Mouse (Mus musculus) CH12.LX (cell line): Measurements from ENCODE around the gene Fxyd3. TPM values are rescaled to one million over a fixed set of nuclear protein-coding genes. Genes with fewer than 3 reads are reported as not detected.

ENCODE experiments used
- DNase-seq: peaks from one replicate; pipeline ENCODE4 v3.0.0-alpha.2; 2013; ENCODE audit errors: extremely low read depth
- H3K27ac ChIP-seq: 2 replicates; pipeline ENCODE4 v1.5.1; 2012; ENCODE audit warnings: low read depth, mild to moderate bottlenecking, control low read depth, moderate library complexity; ENCODE audit not compliant: insufficient read depth
- H3K27me3 ChIP-seq: replicated peaks from 2 replicates; pipeline ENCODE3; 2012; ENCODE audit warnings: inconsistent platforms
- H3K36me3 ChIP-seq, 2 experiments: replicated peaks in 1 of 2; 2 replicates each; pipeline versions ENCODE3 to v1.6.1; 2012; ENCODE audit warnings: inconsistent platforms in 1 of 2, low read length in 1 of 2, mild to moderate bottlenecking in 1 of 2, mixed read lengths in 1 of 2, moderate library complexity in 1 of 2; ENCODE audit not compliant: control insufficient read depth in 1 of 2, insufficient read depth in 1 of 2
- H3K4me1 ChIP-seq, 2 experiments: 2 replicates each; pipeline ENCODE4 v1.6.1; 2012; ENCODE audit warnings: inconsistent platforms in 1 of 2, moderate library complexity in 1 of 2; ENCODE audit not compliant: insufficient read depth in 2 of 2, control insufficient read depth in 1 of 2
- H3K4me2 ChIP-seq: 2 replicates; pipeline ENCODE4 v1.6.1; 2012; ENCODE audit warnings: low read depth, mild to moderate bottlenecking, control low read depth; ENCODE audit not compliant: poor library complexity, insufficient read depth, severe bottlenecking
- H3K4me3 ChIP-seq, 3 experiments: fragments of 150-350 bp in 1 of 3; sonication (generic) in 1 of 3; replicated peaks in 1 of 3; 2 replicates each; pipeline versions ENCODE3 to v1.5.1; 2011 to 2012; ENCODE audit warnings: low read depth in 2 of 3, low read length in 2 of 3, mild to moderate bottlenecking in 2 of 3, moderate library complexity in 2 of 3, control low read depth in 1 of 3, improper control_type of control experiment in 1 of 3, inconsistent platforms in 1 of 3, mixed read lengths in 1 of 3; ENCODE audit not compliant: poor library complexity in 1 of 3
- H3K79me2 ChIP-seq: replicated peaks from 2 replicates; pipeline ENCODE4 v1.6.1; 2012; ENCODE audit warnings: mild to moderate bottlenecking, moderate library complexity; ENCODE audit not compliant: control insufficient read depth, poor library complexity, insufficient read depth, severe bottlenecking; ENCODE audit errors: extremely low read depth
- H3K9ac ChIP-seq: 2 replicates; pipeline ENCODE4 v1.6.1; 2012; ENCODE audit warnings: low read depth, mild to moderate bottlenecking, control low read depth, moderate library complexity; ENCODE audit not compliant: insufficient read depth
- H3K9me3 ChIP-seq: replicated peaks from 2 replicates; pipeline ENCODE3; 2012; ENCODE audit warnings: low read length, inconsistent platforms, mixed read lengths
- CHD1 ChIP-seq: IDR thresholded peaks from 2 replicates; pipeline ENCODE4 v1.6.1; 2012; ENCODE audit warnings: low read depth, low read length, improper control_type of control experiment, inconsistent platforms
- CTCF ChIP-seq, 2 experiments: IDR thresholded peaks in 1 of 2; conservative IDR thresholded peaks in 1 of 2; 2 replicates each; pipeline ENCODE4 v1.5.1; 2011 to 2012; ENCODE audit warnings: low read depth in 2 of 2, low read length in 2 of 2, improper control_type of control experiment in 1 of 2, inconsistent platforms in 1 of 2, mild to moderate bottlenecking in 1 of 2, moderate library complexity in 1 of 2
- ELF1 ChIP-seq: IDR thresholded peaks from 2 replicates; pipeline ENCODE4 v1.6.1; 2014; ENCODE audit warnings: low read depth, mild to moderate bottlenecking, inconsistent platforms, low read length, improper control_type of control experiment
- ETS1 ChIP-seq: conservative IDR thresholded peaks from 2 replicates; pipeline ENCODE4 v1.6.1; 2012; ENCODE audit warnings: low read depth, mild to moderate bottlenecking, inconsistent platforms, low read length, improper control_type of control experiment, moderate library complexity
- IRF4 ChIP-seq: IDR thresholded peaks from 2 replicates; pipeline ENCODE4 v1.6.1; 2014; ENCODE audit warnings: low read depth, mild to moderate bottlenecking, inconsistent platforms, low read length, improper control_type of control experiment
- MEF2A ChIP-seq: IDR thresholded peaks from 2 replicates; pipeline ENCODE4 v1.6.1; 2014; ENCODE audit warnings: low read depth, mild to moderate bottlenecking, inconsistent platforms, low read length, improper control_type of control experiment, borderline replicate concordance
- MYC ChIP-seq: IDR thresholded peaks from 2 replicates; pipeline ENCODE4 v1.6.1; 2011; ENCODE audit warnings: low read depth, mild to moderate bottlenecking, improper control_type of control experiment, low read length
- PAX5 ChIP-seq: IDR thresholded peaks from 2 replicates; pipeline ENCODE4 v1.6.1; 2012; ENCODE audit warnings: low read length, inconsistent platforms, mixed read lengths
- POLR2A ChIP-seq: IDR thresholded peaks from 2 replicates; pipeline ENCODE4 v1.6.1; 2011; ENCODE audit warnings: low read depth, mild to moderate bottlenecking, improper control_type of control experiment, low read length
- RCOR1 ChIP-seq: conservative IDR thresholded peaks from 2 replicates; pipeline ENCODE4 v1.6.1; 2012; ENCODE audit warnings: low read depth, mild to moderate bottlenecking, inconsistent platforms, low read length, improper control_type of control experiment
- TBP ChIP-seq: conservative IDR thresholded peaks from 2 replicates; pipeline ENCODE4 v1.6.1; 2011; ENCODE audit warnings: low read depth, low read length, improper control_type of control experiment
- USF1 ChIP-seq: IDR thresholded peaks from 2 replicates; pipeline ENCODE4 v1.6.1; 2014; ENCODE audit warnings: low read depth, mild to moderate bottlenecking, inconsistent platforms, low read length, improper control_type of control experiment
- ZMIZ1 ChIP-seq: IDR thresholded peaks from 2 replicates; pipeline ENCODE4 v1.6.1; 2012; ENCODE audit warnings: low read depth, mild to moderate bottlenecking, inconsistent platforms, low read length, improper control_type of control experiment
- ZNF384 ChIP-seq: IDR thresholded peaks from 2 replicates; pipeline ENCODE4 v1.6.1; 2012; ENCODE audit warnings: low read depth, low read length, improper control_type of control experiment, inconsistent platforms
- dilution Hi-C: fragments of 300-500 bp; cut with MboI; formaldehyde crosslinking; loops from 2 replicates; pipeline ENCODE4 v1.14.3; 2020; ENCODE audit warnings: low sequenced_read_pairs; ENCODE audit not compliant: extremely low pct_unique_long_range_greater_than_20kb, extremely low pct_ligation_motif_present
- in situ Hi-C: fragments of 300-500 bp; cut with MboI; formaldehyde crosslinking; loops from 3 replicates; pipeline ENCODE4 v1.14.3; 2019; ENCODE audit warnings: low sequenced_read_pairs, low pct_ligation_motif_present, low pct_unique_long_range_greater_than_20kb, mixed read lengths
- polyA plus RNA-seq: library from polyadenylated mRNA; unstranded; fragments of >175 nt; gene quantifications from 2 replicates; pipeline ENCODE4 v1.2.1, GENCODE M21; 2012; ENCODE audit warnings: low read depth; ENCODE audit not compliant: insufficient read length
- total RNA-seq, 2 experiments: library from RNA; depleted of rRNA; stranded (reverse); fragments of 300-350 nt in 1 of 2; fragments of >200 nt in 1 of 2; gene quantifications; 2 replicates each; pipeline ENCODE4 v1.2.3; 2012 to 2014

The Fxyd3 gene
- total and polyA plus RNA-seq, 3 experiments = not detected

- H3K36me3 ChIP-seq = peaks cover 0 to 63% of the 10 kb centered on the region in 2 experiments
- no peaks in the 10 kb centered on the region for H3K27me3 ChIP-seq
- in situ Hi-C loops = no loop called here
- no peak overlapping the region for H3K4me3 ChIP-seq
- no peak overlapping the region for H3K9ac ChIP-seq
- no peak overlapping the region for H3K4me2 ChIP-seq
- no peak overlapping the region for H3K27ac ChIP-seq
- peaks cover 16 to 52% of the 10 kb centered on the region in 2 experiments for H3K4me1 ChIP-seq
- no peaks in the 10 kb centered on the region for H3K9me3 ChIP-seq
- dilution Hi-C loops = no loop called here
- peak; percentile 48 for DNase-seq
- no peaks in the 10 kb centered on the region for H3K79me2 ChIP-seq
- TF ChIP-seq ETS1 (no peak), USF1 (peak; percentile 35; the same call in 1 of the 2 replicates), ELF1 (no peak), ZMIZ1 (no peak), CTCF (conservative IDR thresholded peaks at IDR 0.05 in 1 of 2, IDR thresholded peaks at IDR 0.05 in 1 of 2; ENCODE audit: low read depth in 2 of 2, low read length in 2 of 2) (peak; percentile 16 to 45; a peak in 2 of 4 replicates), RCOR1 (no peak), CHD1 (no peak), MYC (no peak), ZNF384 (no peak)
Measured at GRCm38 (mm10) chr7:31034789-31035188, 41.7 kb downstream of the Fxyd3 start.

DNA sequence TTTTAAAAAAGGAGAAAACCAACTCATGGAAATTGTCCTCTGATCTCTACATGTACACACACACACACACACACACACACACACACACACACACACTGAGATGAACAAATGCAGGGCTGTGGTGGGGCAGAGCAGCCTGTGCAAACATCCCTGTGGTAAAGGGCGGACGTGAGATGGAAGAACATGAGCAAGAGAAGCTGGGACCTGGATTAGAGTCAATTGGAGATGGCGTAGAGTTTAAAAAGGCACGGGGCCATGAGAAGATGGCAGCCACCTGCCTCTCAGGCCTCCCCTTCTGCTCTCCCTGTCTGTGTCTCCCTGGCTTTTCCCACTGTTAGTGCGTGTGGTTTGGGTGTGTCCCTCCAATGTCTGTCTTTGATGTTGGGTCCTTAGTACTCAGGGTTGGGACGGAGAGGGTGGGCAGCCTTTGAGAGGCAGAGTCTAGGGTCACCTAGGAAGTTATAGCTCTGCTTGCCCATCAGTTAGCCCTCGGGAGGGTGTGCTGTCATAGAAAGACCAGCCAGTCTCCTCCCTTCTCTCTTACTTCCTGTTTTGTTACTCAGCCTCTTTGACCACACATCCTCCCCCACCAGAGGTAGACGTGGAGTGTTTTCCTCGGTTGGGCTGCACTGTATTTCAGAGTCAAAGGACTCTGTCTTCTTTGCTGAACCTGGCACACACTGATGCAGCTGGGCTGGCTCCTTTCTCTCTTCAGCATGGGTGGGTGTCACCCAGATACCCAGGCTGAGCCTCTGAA is 42.9 kb downstream of the Fxyd3 start:
- H3K9ac ChIP-seq = no peak overlapping the region
- H3K9me3 ChIP-seq = no peaks in the 10 kb centered on the region
- peak; percentile 71 for DNase-seq
- H3K27ac ChIP-seq = peak overlapping the region; percentile 39
- dilution Hi-C loops = no loop called here
- no peaks in the 10 kb centered on the region for H3K79me2 ChIP-seq
- in situ Hi-C loops = no loop called here
- H3K4me1 ChIP-seq = peaks cover 16 to 49% of the 10 kb centered on the region in 2 experiments
- TF ChIP-seq PAX5 = no peak
- TF ChIP-seq MEF2A = no peak
- no peak; the same call in 1 of the 2 replicates for TF ChIP-seq POLR2A
- TF ChIP-seq IRF4 = peak; percentile 30; the same call in 1 of the 2 replicates
- TF ChIP-seq ZMIZ1 = no peak
- TF ChIP-seq TBP = 0 out of 2 replicates have a peak, but pooled peaks have one; percentile 25
- TF ChIP-seq ELF1 = peak; percentile 77
- H3K4me2 ChIP-seq = no peak overlapping the region
- no peaks in the 10 kb centered on the region for H3K27me3 ChIP-seq
- no peak overlapping the region for H3K4me3 ChIP-seq
- H3K36me3 ChIP-seq = peaks cover 0 to 53% of the 10 kb centered on the region in 2 experiments
